In the genomic region with DNA sequence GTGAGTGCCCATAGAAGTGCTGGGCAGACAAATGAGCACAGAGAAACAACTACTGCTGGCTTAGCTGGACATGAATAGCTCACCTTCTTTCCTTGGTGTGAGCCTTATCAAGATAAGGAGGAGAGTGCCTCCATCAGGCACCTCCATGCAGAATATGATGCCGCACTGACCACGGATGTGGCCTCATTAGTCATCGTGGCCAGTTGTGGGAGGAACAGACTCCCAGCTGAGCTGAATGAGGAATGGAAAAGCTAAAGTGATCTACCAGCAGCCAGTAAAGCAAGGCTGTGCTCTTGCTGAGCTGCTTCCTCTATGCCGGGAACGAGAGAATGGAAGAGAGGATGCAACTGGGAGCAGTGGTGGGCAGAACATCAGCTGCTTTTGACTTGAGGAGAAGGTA, we compare ENCODE assay signal across 10 mouse cellular contexts.
DNase-seq lines count a peak whose midpoint lies in the region; ATAC-seq and TF ChIP-seq lines count a peak whose summit lies in the region.
"Had no signal": no experiment of that assay in that cellular context is flagged by ENCODE, and none has a peak within 500 bp of the region (broad histone marks: within the 10 kb centered on the region; RNA-seq: fewer than 3 reads in every experiment).

No protein-coding gene starts in this region.

- no peak for DNase-seq in cerebellum, adult 2 months
- no peak for DNase-seq in cerebellum, adult 8-10 months
- no peak for DNase-seq in kidney, postnatal 14 days
- peak; percentile 70 for DNase-seq in Muller cell, postnatal 12 days (ENCODE audit: inconsistent ontology term)
- DNase-seq in layer of hippocampus, adult 8-10 months (ENCODE audit: low spot score in 2 of 2): no peak
- DNase-seq in testis, postnatal 10 days (ENCODE audit: low spot score): no peak
- DNase-seq: gastrocnemius, postnatal 14 days had no signal

- WGBS in cerebellum, adult 2 months: 22% methylated on average over 5 of the region's 5 CpGs
- WGBS in kidney, embryonic 16.5 days: 41% methylated on average over 5 of the region's 5 CpGs

- no peak for TF ChIP-seq POLR2A in cerebellum, adult 2 months (IDR thresholded peaks at IDR 0.05; ENCODE audit: borderline replicate concordance, insufficient read depth, low read length)
- no peak for TF ChIP-seq POLR2A in myocyte (IDR thresholded peaks at IDR 0.05; ENCODE audit: insufficient read length, low read depth)

- H3ac ChIP-seq in myocyte (ENCODE audit: control insufficient read depth, insufficient read length): no peak overlapping the region

- no peak for ATAC-seq in kidney, embryonic 16.5 days (ENCODE audit: low FRiP score, low TSS enrichment)

- H3K79me2 ChIP-seq in myocyte (ENCODE audit: control insufficient read depth, insufficient read depth): peaks cover 57% of the 10 kb centered on the region

- no peak overlapping the region for H3K4me2 ChIP-seq in kidney, embryonic 16.5 days (replicated peaks; ENCODE audit: low read depth, low read length)
- peak overlapping the region; percentile 96 for H3K4me2 ChIP-seq in myocyte (ENCODE audit: low read depth)
- H3K4me2 ChIP-seq: liver, embryonic 15.5 days had no signal

- no peak overlapping the region for H3K4me3 ChIP-seq in cerebellum, adult 2 months (replicated peaks; ENCODE audit: insufficient read depth, low read depth, low read length)
- no peak overlapping the region for H3K4me3 ChIP-seq in kidney, embryonic 16.5 days (ENCODE audit: low read length)
- H3K4me3 ChIP-seq in myocyte: no peak overlapping the region
- H3K4me3 ChIP-seq: liver, embryonic 15.5 days had no signal

- H3K9me3 ChIP-seq in kidney, embryonic 16.5 days (ENCODE audit: low read length): no peaks in the 10 kb centered on the region
- H3K9me3 ChIP-seq: liver, embryonic 15.5 days had no signal

- no peaks in the 10 kb centered on the region for H3K27me3 ChIP-seq in cerebellum, adult 2 months (ENCODE audit: control insufficient read depth, insufficient read depth, low read length)
- no peaks in the 10 kb centered on the region for H3K27me3 ChIP-seq in kidney, embryonic 16.5 days (ENCODE audit: insufficient read depth, low read length)
- H3K27me3 ChIP-seq in myocyte (ENCODE audit: control insufficient read depth, insufficient read depth, insufficient read length): no peaks in the 10 kb centered on the region
- H3K27me3 ChIP-seq: liver, embryonic 15.5 days had no signal

- H3K4me1 ChIP-seq in cerebellum, adult 2 months (ENCODE audit: control insufficient read depth, insufficient read depth, low read length): peaks cover 65% of the 10 kb centered on the region
- H3K4me1 ChIP-seq in kidney, embryonic 16.5 days (ENCODE audit: insufficient read depth, low read length): peaks cover 66% of the 10 kb centered on the region

- no peak for TF ChIP-seq CTCF in cerebellum, adult 2 months (IDR thresholded peaks at IDR 0.05; ENCODE audit: borderline replicate concordance, insufficient read depth, low read depth, low read length)

- H3K9ac ChIP-seq in kidney, embryonic 16.5 days (replicated peaks; ENCODE audit: low read length): 0 out of 2 replicates have a peak overlapping the region, but pooled peaks have one; percentile 9
- H3K9ac ChIP-seq: liver, embryonic 15.5 days had no signal

- no peaks in the 10 kb centered on the region for H3K36me3 ChIP-seq in kidney, embryonic 16.5 days (ENCODE audit: insufficient read depth, low read length)
- H3K36me3 ChIP-seq in myocyte (ENCODE audit: control insufficient read depth, insufficient read depth): no peaks in the 10 kb centered on the region
- H3K36me3 ChIP-seq: liver, embryonic 15.5 days had no signal

- H3K27ac ChIP-seq in cerebellum, adult 2 months (ENCODE audit: insufficient read depth, low read length): peak overlapping the region; percentile 17; the same call in 1 of the 2 replicates
- H3K27ac ChIP-seq in kidney, embryonic 16.5 days (ENCODE audit: low read length): peak overlapping the region; percentile 70
- H3K27ac ChIP-seq: liver, embryonic 15.5 days had no signal

TF ChIP-seq in myocyte, 11 proteins besides CTCF, POLR2A, EP300 and RAD21:
- TF ChIP-seq USF1 (IDR thresholded peaks at IDR 0.05; ENCODE audit: low read depth): no peak
- no peak for TF ChIP-seq CEBPB (IDR thresholded peaks at IDR 0.05; ENCODE audit: insufficient read depth, poor library complexity, severe bottlenecking)
- TF ChIP-seq MYOD1 (IDR thresholded peaks at IDR 0.05; ENCODE audit: control insufficient read depth in 1 of 3, insufficient read length in 2 of 3, low read depth in 2 of 3): peak in 1 of 3 experiments; percentile 60
- no peak for TF ChIP-seq SRF (IDR thresholded peaks at IDR 0.05; ENCODE audit: control insufficient read depth, insufficient read length, low read depth)
- no peak for TF ChIP-seq MAX (IDR thresholded peaks at IDR 0.05; ENCODE audit: low read depth)
- TF ChIP-seq REST (IDR thresholded peaks at IDR 0.05; ENCODE audit: insufficient read depth, insufficient read length): no peak
- TF ChIP-seq MYOG (IDR thresholded peaks at IDR 0.05; ENCODE audit: control insufficient read depth in 1 of 3, insufficient read depth in 1 of 3, insufficient read length in 2 of 3, low read depth in 2 of 3): peak in 1 of 3 experiments; percentile 27
- TF ChIP-seq POLR2AphosphoS2 (IDR thresholded peaks at IDR 0.05; ENCODE audit: insufficient read length, low read depth): no peak
